Mouse (Mus musculus) Muller cell, postnatal 12 days (primary cell): ENCODE results near the gene Gm21095.
"Not testable (repeated sequence)": the region's sequence is repeated elsewhere in the genome, so short reads cannot be mapped to it uniquely, and the experiment has no call there.

Experiments
- DNase-seq: peaks from one replicate; pipeline ENCODE4 v3.0.0-alpha.2; 2015; ENCODE audit errors: inconsistent ontology term

Gene Gm21095

DNA sequence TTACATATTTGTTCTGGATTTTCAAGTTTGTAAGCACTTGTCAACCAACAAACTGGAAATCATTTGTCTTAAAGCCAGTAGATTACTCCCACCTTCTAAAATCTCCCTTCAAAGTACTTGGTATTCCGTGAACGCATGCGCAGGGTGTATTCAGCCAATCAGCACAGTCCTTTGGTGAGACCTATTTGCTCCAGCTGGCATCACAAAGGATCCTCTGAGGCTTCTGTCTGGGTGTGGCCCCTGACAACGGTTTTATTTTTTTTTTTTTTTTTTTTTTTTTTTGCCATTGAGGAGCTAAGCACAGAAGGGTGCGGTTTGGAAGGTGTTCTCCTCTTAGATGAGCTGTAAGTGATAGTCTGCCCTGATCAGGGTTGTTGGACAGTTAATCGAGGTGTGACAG, at the start of gene Gm21095:
TSS of gene Gm21095 (plus strand) at position 301 of the 400 bp plus-strand sequence.
- not testable (repeated sequence) for DNase-seq
